Mouse (Mus musculus) intestine, embryonic 15.5 days (tissue): Measurements from ENCODE around the gene Trim12c. TPM values are rescaled to one million over a fixed set of nuclear protein-coding genes. Genes with fewer than 3 reads are reported as not detected.
"Not testable (repeated sequence)": the region's sequence is repeated elsewhere in the genome, so short reads cannot be mapped to it uniquely, and the experiment has no call there.

Experiments used
- ATAC-seq: fragments of 200-750 bp; cut with Nextera tagmentation; 2 replicates; pipeline ENCODE4 v1.8.0; 2017; ENCODE audit warnings: moderate TSS enrichment, moderate library complexity
- H3K27ac ChIP-seq: fragments of 300-500 bp; sonication (generic); 2 replicates; pipeline ENCODE4 v1.5.1; 2015; ENCODE audit warnings: mild to moderate bottlenecking, inconsistent platforms
- H3K27me3 ChIP-seq: fragments of 300-500 bp; sonication (generic); replicated peaks from 2 replicates; pipeline ENCODE4 v1.6.1; 2015; ENCODE audit warnings: inconsistent platforms
- H3K36me3 ChIP-seq: fragments of 300-500 bp; sonication (generic); 2 replicates; pipeline ENCODE4 v1.6.1; 2015; ENCODE audit warnings: inconsistent platforms
- H3K4me1 ChIP-seq: fragments of 300-500 bp; sonication (generic); replicated peaks from 2 replicates; pipeline ENCODE4 v1.6.1; 2015; ENCODE audit warnings: inconsistent platforms
- H3K4me2 ChIP-seq: fragments of 300-500 bp; sonication (generic); replicated peaks from 2 replicates; pipeline ENCODE4 v1.6.1; 2015; ENCODE audit warnings: mild to moderate bottlenecking, inconsistent platforms
- H3K4me3 ChIP-seq: fragments of 300-500 bp; sonication (generic); replicated peaks from 2 replicates; pipeline ENCODE4 v1.5.1; 2015; ENCODE audit warnings: inconsistent platforms
- H3K9ac ChIP-seq: fragments of 300-500 bp; sonication (generic); 2 replicates; pipeline ENCODE4 v1.6.1; 2015; ENCODE audit warnings: inconsistent platforms
- H3K9me3 ChIP-seq: fragments of 300-500 bp; sonication (generic); 2 replicates; pipeline ENCODE4 v1.6.1; 2016; ENCODE audit warnings: inconsistent platforms
- WGBS: fragments of 180-500 bp; shearing (Covaris S2); methylation state at CpG from one replicate; pipeline ENCODE4 v1.1.7; 2015; 5-methylcytosine and 5-hydroxymethylcytosine counted together
- polyA plus RNA-seq: library from polyadenylated mRNA; unstranded; fragments of >200 nt; fragmentation: Nextera tagmentation; extraction: Ambion mirVana; gene quantifications from 2 replicates; pipeline ENCODE4 v1.2.1, GENCODE M21; 2015

Gene Trim12c
- polyA plus RNA-seq, 1 experiment from 2014 or later = 2.0 TPM

DNA sequence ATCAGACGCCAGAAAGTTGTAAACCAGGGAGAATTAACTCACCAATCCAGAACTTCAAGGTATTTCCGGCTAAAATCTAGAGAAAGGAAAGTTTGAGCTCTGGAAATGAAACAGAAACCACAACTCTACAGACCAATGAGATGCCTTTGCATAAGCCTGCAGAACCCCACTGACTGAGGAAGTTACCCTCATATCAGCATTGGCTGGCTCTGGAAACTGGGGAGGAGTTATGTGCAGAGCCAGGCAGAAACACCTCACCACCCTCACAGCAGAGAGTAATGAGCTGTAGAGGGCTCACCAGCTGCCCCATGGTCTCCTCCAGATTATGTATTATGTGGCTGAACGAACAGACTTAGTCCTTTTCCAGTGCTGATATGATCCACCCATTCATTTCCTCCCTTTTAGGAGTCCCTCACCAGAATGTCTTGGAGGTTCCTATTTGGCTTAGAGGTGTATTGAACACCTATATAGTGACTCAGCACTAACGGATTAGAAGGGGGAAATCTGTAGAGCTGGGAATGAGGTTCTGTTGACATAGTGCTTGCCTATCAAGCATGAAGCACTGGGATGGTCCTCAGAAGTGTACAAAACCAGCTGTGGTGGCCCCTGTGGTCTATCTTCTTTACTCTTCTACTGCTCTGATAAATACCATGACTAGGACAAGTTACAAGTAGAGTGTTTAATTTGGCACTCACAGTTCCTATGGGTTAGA is 37.6 kb downstream of the Trim12c start, which contains the start of gene Trim12a:
Gene Trim12a, minus strand, starts transcription at position 98 of the 712 bp plus-strand sequence.
- Histone ChIP-seq H3K9ac (0 out of 2 replicates have a peak within 1 kb of the TSS, but pooled peaks have one; percentile 13), H3K4me2 (peak within 1 kb of the TSS; percentile 56), H3K4me3 (peak within 1 kb of the TSS; percentile 39)
- H3K4me1 ChIP-seq, H3K27ac ChIP-seq, H3K9me3 ChIP-seq, H3K36me3 ChIP-seq, H3K27me3 ChIP-seq: not testable (repeated sequence)
- 20% methylated on average over 4 of the region's 4 CpGs for WGBS
- peak; percentile 97 for ATAC-seq

DNA sequence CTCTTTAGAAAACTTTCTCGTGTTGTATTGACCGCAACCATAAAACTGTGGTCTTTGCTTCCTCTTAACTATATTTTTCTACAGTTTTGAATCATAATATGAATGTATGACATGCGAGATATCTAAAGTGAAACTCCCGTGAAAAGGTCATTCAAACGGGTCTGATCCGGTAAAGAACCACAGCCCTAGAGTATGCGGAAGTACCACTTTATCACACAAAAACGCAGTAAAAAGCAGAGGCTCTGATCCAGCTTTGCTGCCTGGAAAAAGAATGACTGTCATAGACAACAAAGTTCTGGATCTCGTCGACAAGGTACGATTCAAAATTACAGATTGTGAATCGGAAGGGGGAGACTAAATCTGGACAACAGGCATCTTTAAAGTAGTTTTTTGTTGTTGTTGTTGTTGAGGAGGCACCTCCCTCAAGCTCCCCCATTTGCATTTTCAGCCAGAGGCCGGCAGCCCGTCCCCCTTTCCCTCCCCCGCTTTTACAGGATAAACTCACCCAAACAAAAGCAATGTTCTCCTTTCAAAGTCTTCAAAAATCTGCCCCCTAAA is 38.3 kb downstream of the Trim12c start:
- Histone ChIP-seq H3K4me3 (peak overlapping the region; percentile 39), H3K27ac (no peak overlapping the region), H3K9me3 (no peaks in the 10 kb centered on the region), H3K27me3 (no peaks in the 10 kb centered on the region), H3K9ac (0 out of 2 replicates have a peak overlapping the region, but pooled peaks have one; percentile 13), H3K36me3 (no peaks in the 10 kb centered on the region), H3K4me2 (peak overlapping the region; percentile 56), H3K4me1 (no peaks in the 10 kb centered on the region)
- 9% methylated on average over 15 of the region's 15 CpGs for WGBS
- ATAC-seq = peak; percentile 85

DNA sequence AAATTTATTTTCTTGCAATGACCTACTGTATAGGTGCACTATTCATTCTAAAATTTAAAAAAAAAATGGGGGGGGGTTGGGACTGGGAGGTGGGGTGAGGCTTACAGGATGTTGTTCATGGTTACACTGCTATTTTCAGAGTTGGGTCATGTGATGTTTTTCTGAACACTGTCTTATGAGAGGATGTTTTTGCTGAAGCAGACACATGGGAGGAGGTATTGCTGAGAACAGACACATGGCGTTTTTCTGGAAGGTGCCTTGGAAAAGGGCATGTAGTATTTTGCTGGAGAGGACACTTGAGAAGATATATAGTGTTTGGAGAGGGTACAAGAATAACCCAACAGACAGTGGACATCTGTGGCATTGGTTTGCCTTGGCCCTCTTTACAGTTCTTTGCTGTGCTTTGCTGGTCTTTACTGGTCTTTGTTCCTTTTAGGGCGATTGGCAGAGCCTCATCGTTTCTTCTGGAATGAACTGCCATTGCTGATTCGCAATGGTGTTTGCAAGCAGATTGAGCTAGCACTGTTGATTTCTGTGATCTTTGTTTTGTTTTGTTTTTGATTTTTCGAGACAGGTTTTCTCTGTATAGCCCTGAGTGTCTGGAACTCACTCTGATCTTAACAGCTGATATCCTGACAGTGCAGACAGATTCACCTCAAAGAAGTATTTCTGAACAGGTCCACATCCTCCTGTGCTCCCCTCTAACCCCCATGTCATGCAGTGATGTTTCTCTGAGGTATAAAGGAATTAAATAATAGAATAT is 61.3 kb downstream of the Trim12c start:
- WGBS = 81% methylated on average over 5 of the region's 5 CpGs
- H3K9ac ChIP-seq = no peak overlapping the region
- H3K27me3 ChIP-seq = no peaks in the 10 kb centered on the region
- H3K27ac ChIP-seq = no peak overlapping the region
- no peak overlapping the region for H3K4me2 ChIP-seq
- H3K36me3 ChIP-seq = no peaks in the 10 kb centered on the region
- ATAC-seq = no peak
- H3K4me1 ChIP-seq = no peaks in the 10 kb centered on the region
- H3K4me3 ChIP-seq = no peak overlapping the region
- no peaks in the 10 kb centered on the region for H3K9me3 ChIP-seq

DNA sequence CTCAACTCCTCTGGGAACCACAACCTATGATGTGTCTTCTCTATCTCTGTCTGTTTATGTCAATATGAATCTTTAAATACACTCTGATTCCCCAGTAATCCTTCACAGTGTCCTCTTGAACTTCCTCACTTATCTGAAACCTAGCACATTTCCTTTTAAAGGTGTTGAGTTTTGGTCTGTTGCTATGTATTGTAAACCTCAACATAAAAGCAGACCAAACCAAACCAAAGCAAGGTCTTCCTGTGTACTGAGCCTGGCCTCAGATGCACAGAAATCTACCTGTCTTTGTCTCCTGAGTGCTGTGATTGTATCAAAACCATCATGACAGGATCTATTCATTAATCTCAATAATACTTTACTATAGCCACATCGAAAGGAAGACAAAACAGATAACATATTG is 62.5 kb downstream of the Trim12c start:
- no peaks in the 10 kb centered on the region for H3K36me3 ChIP-seq
- H3K27me3 ChIP-seq = no peaks in the 10 kb centered on the region
- no peak overlapping the region for H3K27ac ChIP-seq
- no peaks in the 10 kb centered on the region for H3K4me1 ChIP-seq
- H3K4me2 ChIP-seq = no peak overlapping the region
- no peak overlapping the region for H3K4me3 ChIP-seq
- ATAC-seq = no peak
- H3K9ac ChIP-seq = no peak overlapping the region
- no peaks in the 10 kb centered on the region for H3K9me3 ChIP-seq
- 87% methylated on average over 1 of the region's 1 CpGs for WGBS

Other genes starting within 250 kb of the Trim12c start
- gene Olfr646, start 248.5 kb downstream of the Trim12c start, polyA plus RNA-seq = not detected in 2 replicates
- gene Ubqln5, start 223.5 kb downstream of the Trim12c start, polyA plus RNA-seq = not detected in 2 replicates
- not detected in 2 replicates for gene Olfr643, start 216.0 kb downstream of the Trim12c start, polyA plus RNA-seq
- not detected in 2 replicates for gene Ubqln3, start 210.1 kb downstream of the Trim12c start, polyA plus RNA-seq
- gene Ubqlnl, start 202.8 kb downstream of the Trim12c start, polyA plus RNA-seq = not detected in 2 replicates
- not detected in 2 replicates for gene Olfm5, start 188.5 kb downstream of the Trim12c start, polyA plus RNA-seq
- 0.14 and 0.21 TPM in 2 replicates for gene Olfr648, start 170.0 kb downstream of the Trim12c start, polyA plus RNA-seq
- not detected in 2 replicates for gene Olfr649, start 157.4 kb downstream of the Trim12c start, polyA plus RNA-seq
- gene Trim6, start 134.6 kb downstream of the Trim12c start, polyA plus RNA-seq = 0.98 and 1.2 TPM in 2 replicates
- 1.6 and 2.2 TPM in 2 replicates for gene Trim34a, start 108.9 kb downstream of the Trim12c start, polyA plus RNA-seq
- 0.29 and 0.58 TPM in 2 replicates for gene Trim5, start 65.3 kb downstream of the Trim12c start, polyA plus RNA-seq
- gene Trim12a, start 37.9 kb downstream of the Trim12c start, polyA plus RNA-seq = 5.1 and 6.3 TPM in 2 replicates
- 0.16 TPM in 1 of 2 replicates, not detected in the other for gene Trim34b, start 23.9 kb downstream of the Trim12c start, polyA plus RNA-seq
- 0.08 and 0.09 TPM in 2 replicates for gene Trim30b, start 16.5 kb upstream of the Trim12c start, polyA plus RNA-seq
- 0.13 and 0.19 TPM in 2 replicates for gene Trim30c, start 47.5 kb upstream of the Trim12c start, polyA plus RNA-seq
- 1.5 and 1.8 TPM in 2 replicates for gene Trim30a, start 111.8 kb upstream of the Trim12c start, polyA plus RNA-seq
- gene Trim30d, start 154.5 kb upstream of the Trim12c start, polyA plus RNA-seq = 0.92 TPM in 2 replicates
- gene Olfr651, start 196.8 kb upstream of the Trim12c start, polyA plus RNA-seq = not detected in 2 replicates
- not detected in 2 replicates for gene Olfr652, start 207.5 kb upstream of the Trim12c start, polyA plus RNA-seq
- not detected in 2 replicates for gene Olfr653, start 224.0 kb upstream of the Trim12c start, polyA plus RNA-seq
- not detected in 2 replicates for gene Olfr654, start 233.7 kb upstream of the Trim12c start, polyA plus RNA-seq
- gene Olfr655, start 248.4 kb upstream of the Trim12c start, polyA plus RNA-seq = not detected in 2 replicates